Mouse (Mus musculus): ENCODE data around the gene Dcaf15.

- TF ChIP-seq CTCF (IDR thresholded peaks at IDR 0.05; ENCODE audit: low read depth) = 0 out of 2 replicates have a peak, but pooled peaks have one; percentile 10
- no peak for TF ChIP-seq EP300 (optimal IDR thresholded peaks at IDR 0.05)
Measured at GRCm38 (mm10) chr8:84053229-84053628, 51.3 kb downstream of the Dcaf15 start.

Measured in stomach, postnatal 0 days (tissue).